Mouse (Mus musculus) liver, adult 2 months (tissue): ENCODE measurements around the gene Gm12355.

Source experiments
- CTCF ChIP-seq: fragments of 200-500 bp; IDR thresholded peaks from 2 replicates; pipeline ENCODE4 v1.5.1; 2011; ENCODE audit warnings: low read depth, low read length, control low read depth
- POLR2A ChIP-seq: fragments of 200-500 bp; IDR thresholded peaks from 2 replicates; pipeline ENCODE4 v1.6.1; 2011; ENCODE audit warnings: low read length, control low read depth; ENCODE audit not compliant: insufficient read depth; ENCODE audit errors: extremely low read depth

- no peak for TF ChIP-seq CTCF
- TF ChIP-seq POLR2A: no peak
These were observed 39.2 kb downstream of the Gm12355 start for GRCm38 (mm10) chr11:98586087-98586891.
